Mouse (Mus musculus) liver, embryonic 14.5 days (tissue): ENCODE data around the gene Tmem200a.

Experiments
- CTCF ChIP-seq: IDR thresholded peaks from 2 replicates; pipeline ENCODE4 v1.5.1; 2016; ENCODE audit warnings: antibody characterized with exemption, low read depth, control low read depth
- EP300 ChIP-seq: IDR thresholded peaks from 2 replicates; pipeline ENCODE4 v1.6.1; 2016; ENCODE audit warnings: antibody characterized with exemption, low read depth

- TF ChIP-seq CTCF (no peak), EP300 (no peak)
Measured at GRCm38 (mm10) chr10:26059662-26060307, 19.1 kb downstream of the Tmem200a start.
